Mouse (Mus musculus) neural tube, embryonic 10.5 days (tissue): ENCODE measurements around the gene Clec16a.
A peak's percentile ranks its signal among the peaks of the same experiment; 100 is the strongest.

ENCODE experiments used
- DNase-seq: peaks from one replicate; pipeline ENCODE4 v3.0.0-alpha.2; 2017; ENCODE audit warnings: low spot score; ENCODE audit errors: extremely low spot score

The Clec16a gene

DNA sequence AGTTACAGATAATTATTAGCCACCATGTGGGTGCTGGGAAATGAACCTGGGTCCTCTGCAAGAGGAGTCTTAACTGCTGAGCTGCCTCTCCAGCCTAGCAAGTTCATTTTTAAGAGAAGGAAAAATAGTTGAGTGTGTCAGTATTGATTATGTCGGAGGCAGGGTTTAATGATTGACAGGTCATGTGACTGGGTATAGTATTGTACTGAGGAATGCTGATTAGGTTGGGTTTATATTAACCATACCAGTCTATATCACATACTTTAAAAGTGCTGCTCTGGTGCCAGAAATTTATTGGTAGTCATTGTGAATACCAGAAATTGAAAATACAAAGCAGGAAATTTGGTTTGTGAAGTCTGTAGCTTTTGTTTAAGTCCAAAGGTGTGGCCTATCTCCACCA lies 130.5 kb downstream of the Clec16a start:
- no peak for DNase-seq

DNA sequence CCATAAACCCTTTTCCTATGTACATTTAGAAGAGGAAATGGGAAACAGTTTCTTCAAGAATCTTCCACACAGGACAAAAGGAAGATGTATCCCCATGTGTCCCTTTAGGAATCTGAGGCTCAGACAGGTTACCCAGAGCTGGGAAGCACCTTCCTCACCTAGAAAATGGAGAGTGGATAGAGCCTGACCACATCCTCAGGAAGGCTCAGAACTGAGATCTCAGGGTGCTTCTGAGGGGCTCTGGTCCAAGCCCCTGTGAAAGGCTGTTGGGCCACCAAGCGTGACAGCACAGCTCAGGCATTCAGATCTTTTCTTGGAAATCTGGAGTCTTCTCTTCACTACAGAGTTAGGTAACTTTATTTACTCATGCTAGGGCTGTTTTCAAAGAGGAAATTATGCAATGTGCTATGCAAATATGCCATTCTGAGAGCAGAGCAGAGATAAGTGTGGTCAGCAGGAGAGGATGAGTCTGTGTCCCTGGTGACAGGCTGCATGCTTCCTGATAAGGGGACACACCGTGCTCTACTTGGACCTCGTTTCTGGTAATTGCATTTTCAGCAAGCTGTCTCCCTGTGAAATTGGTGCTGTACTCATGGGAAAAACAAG lies 131.4 kb downstream of the Clec16a start:
- DNase-seq = no peak

DNA sequence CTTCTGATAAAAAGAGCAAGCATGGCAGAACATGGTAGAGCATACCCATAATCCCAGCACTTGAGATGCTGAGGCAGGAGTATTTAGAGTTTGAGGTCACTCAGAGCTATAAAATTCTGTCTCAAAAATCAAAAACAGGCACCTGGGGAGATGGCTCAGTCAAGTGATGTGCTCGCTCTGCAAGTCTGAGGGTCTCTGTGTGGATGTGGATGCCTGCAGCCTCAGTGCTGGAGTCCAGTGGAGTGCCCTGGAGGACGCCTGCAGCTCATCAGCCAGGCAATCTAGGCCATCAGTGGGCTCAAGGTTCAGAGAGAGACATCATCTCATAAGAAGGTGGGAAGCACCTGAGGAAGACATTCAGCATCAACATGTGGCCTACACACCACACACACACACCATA lies 137.4 kb downstream of the Clec16a start:
- DNase-seq = no peak

DNA sequence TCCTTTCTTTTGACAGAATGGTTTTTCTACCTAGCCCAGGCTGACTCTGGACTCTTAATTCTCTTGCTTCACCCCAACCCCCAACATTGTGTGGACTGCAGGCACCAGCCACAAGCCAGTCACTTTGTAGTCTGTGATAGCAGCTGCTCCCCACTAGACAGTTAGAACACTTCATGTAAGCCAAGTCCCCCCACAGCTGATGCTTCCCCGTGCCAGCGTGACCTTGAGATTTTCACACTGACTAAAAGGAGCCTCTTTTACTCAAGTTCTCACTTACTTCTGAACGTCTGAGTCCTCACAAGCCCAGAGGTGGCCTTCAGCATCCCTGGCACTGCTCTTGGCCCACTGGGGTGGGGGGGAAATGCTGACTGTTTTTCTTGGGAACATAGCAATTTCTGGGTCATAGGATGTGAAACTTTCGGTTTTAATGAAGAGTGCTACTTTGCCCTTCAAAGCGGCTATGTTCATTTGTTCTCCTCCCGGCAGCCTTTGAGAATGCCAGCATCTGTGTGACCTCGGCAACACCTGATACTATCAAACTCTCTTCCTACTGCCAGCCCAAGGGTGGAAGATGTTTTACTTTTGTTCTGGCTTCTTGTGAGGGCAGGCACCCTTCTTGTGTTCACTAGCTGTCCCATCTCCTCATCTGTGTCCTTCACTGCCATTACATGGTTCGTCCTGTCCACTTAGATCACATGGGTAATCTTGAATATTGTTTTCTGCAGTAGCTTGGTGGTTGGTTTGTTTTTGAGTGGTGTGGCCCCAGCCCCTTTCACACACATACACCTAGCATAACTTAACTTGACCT lies 138.3 kb downstream of the Clec16a start:
- no peak for DNase-seq

DNA sequence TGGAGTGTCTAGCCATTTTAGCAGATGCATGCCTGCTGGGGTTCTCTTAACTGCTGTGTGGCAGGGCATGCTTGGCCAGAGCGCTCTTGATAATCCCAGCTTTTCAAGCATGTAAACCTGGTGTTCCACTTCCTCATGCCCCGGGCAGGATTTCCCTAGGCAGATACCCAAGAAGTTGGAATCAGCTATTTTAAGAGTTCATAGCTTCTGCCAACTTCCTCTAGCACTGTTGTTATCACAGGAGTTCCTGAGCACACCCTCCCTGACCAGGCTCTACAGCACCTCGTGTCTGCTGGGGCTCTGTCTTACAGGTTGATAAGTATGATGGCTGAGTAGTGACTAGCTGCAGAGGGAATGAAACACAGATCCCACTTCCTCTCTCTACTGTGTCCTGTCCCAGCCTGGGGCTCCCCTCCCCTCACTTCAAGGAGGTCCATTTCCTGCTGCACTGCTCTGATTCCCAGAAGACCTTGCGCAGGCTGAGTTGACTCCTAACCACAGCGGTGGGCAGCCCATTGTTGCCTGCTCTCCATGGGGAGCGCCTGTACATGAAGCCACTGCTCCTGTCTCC lies 144.7 kb downstream of the Clec16a start:
- no peak for DNase-seq

DNA sequence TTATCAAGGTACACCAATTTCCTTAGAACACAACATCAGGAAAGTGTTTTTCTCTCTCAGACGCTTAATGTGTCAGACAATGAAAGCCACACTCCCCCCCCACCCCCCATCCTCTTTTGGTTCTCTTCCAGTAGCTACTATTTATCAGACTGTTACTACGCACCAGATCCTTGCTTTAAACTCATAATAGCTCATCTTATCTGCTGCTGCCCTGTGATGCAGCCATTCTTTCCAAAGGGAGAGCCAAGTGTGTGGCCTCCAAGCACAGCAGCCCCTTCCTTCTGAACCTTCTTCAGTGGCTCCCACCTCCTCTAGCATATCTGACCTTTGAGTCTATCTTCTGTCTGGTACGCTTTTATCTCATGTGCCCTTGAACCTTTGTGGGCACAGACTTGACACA lies 145.3 kb downstream of the Clec16a start:
- DNase-seq = no peak

DNA sequence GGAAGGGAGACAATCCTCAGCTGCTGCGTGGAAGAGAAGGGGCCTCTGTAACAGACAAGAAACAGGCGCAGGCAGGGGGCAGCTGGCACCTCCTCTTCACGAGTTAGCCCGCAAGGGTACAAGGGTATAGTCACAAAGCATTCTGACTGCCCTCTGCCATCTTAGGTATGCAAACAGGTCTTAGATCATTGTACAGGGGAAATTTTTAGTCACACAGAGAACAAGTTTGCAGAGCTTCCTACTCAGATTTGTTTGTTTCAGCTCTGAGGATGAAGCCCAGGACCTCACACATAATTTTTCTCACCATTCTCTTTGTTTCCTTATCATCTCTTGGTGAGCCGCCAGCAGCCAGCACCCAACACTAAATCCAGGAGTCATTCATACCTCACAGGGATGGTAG lies 146.6 kb downstream of the Clec16a start:
- DNase-seq = no peak

DNA sequence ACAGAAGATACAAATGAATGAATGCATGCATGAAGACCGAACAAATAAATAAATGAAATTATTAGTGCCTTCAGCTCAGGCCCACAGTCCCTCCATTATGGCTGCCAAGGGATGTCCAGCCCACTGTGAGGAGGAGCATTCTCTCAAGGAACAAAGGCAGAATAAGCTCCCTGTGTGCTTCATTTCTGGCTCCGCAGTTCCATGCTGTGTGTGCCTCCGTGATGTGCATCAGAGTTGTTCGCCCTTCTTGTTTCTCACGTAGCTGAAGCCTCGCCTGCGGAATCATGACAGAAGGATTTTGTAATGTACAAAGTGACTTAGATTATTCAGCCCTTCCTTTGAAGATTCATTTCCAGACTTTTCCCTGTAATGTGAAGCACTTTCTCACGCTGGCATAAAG lies 147.7 kb downstream of the Clec16a start:
- DNase-seq = no peak

DNA sequence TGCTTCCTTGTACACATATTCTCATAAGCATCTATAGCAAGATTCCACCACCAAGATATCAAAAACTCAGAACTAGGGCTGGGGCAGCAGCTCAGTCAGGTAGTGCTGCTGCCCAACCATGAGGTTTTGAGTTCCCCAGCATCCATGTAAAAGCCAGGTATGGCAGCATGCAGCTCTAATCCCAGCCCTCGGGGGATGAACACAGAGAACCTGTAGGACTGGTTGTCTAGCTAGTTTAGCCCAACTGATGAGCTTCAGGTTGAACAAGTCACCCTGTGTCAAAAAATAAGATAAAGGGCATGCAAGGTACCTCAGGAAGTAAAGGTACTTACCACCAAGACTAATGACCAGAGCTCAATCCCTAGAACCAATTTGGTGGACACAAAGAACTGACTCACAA lies 148.3 kb downstream of the Clec16a start:
- DNase-seq = no peak

DNA sequence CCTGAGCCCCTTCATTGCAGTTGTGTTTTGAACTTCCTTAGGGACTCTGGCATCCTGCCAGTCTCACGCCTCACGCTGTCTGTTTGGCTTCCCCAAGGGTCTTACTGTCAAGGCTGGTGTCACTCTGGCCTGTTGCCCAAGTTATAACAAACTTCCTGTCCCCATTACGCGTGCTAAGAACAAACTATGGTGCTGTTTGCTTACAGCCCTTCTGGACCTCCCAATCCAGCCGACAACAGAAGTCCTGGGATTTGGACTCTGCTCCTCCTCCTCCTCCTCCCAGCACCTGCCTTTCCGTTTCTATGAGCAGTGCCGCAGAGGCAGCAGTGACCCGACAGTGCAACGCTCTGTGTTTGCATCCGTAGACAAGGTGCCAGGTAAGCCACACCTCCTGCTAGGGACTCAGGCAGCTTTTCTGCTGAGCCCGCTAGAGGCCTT lies 149.3 kb downstream of the Clec16a start:
- no peak for DNase-seq

DNA sequence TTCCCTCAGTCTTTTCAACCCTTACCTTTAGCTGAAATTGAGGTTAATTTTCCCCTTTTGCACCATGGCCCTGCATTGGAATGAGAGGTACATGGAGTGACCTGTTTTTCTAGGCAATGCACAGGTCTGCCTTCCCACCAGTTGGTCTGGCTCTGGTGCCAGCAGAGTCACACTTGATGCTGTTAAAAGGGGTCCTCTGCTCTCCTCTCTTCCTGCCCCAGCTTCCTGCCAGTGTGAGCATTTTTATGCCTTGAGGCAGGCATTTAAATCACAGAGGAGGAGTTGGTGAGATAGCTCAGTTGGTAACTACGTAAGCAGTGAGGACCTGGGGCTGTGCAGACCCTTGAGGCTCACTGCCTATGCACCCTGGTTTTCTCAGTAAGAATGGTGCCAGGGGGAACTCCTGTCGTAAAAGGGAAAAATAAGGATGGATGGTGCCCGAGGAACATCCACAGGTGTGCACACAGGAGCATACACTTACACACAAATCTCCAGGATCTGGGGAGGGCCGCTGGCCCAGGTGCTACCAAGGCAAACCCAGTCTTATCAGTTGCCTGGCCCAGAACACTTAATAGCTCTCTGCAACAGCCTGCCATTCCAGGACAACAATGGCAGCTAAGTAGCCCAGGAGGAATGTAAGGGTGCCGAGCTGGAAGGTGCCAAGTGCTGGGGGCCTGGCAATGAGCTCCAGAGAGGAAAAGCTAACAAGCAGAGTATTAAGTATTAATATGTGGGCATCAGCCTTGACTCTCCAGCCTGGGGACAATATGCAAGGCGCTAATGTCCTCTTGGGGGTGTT lies 152.9 kb downstream of the Clec16a start:
- no peak for DNase-seq

DNA sequence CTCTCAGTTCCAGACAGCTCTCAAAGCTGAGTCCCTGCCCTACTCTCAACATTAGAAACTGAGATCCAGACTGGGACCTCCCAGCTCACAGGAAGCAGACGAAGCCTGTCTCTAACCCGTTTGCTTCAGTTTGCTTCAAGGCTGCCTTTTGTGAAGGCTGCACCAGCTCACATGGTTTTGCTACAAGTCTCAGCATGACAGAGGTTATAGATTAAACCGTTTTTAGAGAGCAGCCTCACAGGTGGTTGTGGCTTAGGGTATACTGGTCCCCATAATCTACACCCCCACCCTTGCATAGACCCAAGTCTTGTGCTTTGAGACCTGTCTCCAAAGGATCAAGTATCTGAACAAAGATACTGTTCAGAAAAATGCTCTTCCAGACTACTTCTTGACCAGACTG lies 154.2 kb downstream of the Clec16a start:
- no peak for DNase-seq

DNA sequence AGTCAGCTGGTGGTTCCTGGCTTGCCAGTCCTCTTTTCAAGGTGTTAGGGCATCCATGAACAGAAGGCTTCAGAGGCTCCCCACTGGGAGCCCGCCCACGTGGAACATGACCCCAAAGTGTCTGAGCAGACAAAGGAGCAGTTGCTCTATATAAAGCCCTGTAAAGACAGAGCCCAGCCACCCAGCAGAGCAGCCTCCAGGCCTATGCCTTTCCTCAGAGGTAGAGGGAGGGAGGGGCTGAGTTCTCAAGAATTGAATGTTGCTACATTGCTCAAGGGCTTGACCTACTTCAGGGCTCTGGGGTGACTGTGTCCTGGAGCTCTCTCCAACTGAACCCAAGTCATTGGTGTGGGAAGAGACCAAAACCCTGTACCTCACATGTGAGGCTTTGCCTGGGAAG lies 155.0 kb downstream of the Clec16a start:
- DNase-seq = no peak

DNA sequence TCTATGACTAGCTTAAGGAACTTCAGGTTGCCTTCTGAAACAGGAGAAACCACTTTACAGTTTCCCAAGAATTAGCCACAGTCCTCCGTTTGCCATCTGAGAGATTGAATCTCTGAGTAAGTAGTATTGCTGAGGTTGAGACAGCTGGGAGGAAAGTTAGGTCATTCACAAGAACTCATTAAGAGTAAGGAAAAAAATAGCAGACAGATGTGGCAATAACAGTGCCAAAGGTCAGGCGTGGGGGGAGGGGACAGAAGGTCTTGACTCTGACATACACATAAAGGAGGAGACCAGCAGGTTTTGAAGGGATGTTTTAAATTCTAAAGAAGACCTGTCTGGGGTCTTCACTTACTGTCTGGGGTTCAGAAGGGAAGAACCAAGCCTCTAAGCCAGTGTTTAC lies 157.3 kb downstream of the Clec16a start:
- no peak for DNase-seq

DNA sequence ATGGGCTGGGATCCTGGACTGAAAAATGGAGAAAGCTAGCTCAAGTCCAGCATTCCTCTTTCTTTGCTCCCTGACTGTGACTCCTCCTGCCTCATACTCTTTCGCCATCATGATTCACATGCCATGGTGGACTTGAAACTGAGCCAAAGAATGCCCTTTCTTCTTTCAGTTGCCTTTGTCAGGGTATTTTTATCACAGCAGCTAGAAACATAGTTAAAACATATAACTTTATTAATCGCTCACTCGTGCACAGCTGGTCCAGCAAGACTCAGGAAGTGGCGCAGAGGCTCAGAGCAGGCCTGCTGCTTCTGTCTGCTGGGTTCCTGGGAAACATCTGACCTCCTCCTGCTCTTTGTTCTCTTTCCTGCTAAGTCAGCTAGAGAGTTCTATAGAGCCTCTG lies 158.8 kb downstream of the Clec16a start:
- DNase-seq = no peak

DNA sequence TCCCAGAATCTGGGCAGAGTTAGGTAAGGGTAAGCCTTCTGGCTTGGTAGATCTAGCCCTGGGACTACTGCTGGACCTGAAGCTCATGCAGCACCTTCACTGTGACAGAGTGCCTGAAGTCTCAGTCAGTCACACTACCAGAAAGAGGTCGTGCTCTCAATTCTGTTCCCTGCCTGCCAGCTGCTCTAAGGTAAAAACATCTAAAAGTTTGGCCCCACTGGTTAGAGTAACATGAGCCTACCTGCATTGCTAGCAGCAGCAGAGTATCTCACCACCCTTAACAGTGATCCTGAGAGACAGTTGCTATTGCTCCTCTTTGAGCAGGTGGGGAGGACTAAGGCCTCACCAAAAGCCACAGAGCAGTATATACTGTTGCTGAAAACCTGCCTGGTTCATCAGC lies 160.3 kb downstream of the Clec16a start:
- no peak for DNase-seq

DNA sequence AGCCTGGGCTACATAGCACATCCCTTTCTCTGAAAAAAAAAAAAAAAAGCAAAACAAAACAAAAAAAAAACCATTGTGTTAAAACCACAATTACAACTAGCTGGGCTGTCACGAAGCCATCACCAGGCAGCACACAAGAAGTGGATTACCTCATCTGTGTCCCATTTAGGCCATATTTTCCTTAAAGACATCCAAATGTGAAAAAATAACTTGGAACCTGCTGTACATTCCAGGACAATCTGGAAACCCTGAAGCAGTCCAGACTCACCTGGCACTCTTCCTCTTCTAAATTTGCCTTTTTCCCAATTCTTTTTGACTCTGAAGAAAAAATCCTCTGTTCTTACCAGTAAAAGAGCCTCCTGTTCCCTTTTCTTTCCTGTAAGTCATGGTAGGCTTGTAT lies 166.4 kb downstream of the Clec16a start:
- DNase-seq = no peak

DNA sequence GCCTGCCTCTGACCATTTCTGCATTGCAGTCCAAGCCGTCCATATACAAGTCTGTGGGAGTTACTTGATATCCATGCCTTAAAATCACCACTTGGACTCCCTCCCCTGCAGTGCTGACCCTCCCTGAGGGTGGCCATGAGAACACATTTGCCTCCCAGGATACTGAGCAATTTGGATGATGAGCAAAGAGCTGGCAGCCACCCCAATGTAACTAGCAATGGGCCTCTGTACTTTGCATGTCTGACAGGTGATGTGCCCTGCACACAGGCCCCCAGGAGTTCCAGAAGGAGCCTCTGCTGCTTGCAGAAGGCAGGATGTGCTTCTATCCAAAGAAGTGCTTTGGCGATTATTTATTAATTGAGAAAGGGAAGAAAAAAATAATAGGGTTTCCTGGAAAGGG lies 167.9 kb downstream of the Clec16a start:
- DNase-seq = no peak

DNA sequence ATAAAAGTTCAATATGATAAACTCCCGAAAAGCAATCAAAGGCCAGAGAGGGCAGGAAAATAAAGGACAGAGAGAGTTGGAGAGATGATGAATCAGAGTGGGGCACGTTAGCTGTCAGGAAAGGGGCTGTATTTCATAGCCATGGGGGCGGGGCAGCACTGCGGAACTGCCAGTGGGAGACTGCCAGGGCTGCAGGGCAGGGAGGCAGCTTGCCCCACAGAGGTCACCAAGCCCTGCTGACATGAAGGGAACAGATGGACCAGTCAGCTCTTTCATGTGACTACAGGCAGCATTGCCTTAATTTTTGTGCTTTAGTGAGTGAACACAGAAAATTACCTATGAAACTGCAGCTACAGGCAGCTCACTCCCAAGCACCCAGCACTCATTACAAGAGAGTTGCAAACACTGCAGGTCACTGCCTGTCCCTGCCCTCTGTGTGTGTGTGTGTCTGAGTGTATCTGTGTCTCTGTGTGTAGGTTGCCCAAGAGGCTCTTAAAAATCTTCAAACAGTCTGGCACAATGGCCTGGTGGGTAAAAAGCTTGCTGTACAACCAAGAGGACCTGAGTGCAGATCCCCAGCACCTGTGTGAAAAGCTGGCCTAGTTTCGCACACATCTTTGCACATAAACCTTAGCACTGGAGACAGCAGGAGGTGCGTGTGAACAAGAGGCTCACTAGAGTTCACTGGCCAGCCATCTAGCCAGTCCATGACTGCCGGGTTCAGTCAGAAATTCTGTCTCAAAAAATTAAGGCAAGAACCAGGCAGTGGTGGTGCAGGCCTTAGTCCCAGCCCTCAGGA lies 168.5 kb downstream of the Clec16a start:
- DNase-seq = peak; percentile 49

DNA sequence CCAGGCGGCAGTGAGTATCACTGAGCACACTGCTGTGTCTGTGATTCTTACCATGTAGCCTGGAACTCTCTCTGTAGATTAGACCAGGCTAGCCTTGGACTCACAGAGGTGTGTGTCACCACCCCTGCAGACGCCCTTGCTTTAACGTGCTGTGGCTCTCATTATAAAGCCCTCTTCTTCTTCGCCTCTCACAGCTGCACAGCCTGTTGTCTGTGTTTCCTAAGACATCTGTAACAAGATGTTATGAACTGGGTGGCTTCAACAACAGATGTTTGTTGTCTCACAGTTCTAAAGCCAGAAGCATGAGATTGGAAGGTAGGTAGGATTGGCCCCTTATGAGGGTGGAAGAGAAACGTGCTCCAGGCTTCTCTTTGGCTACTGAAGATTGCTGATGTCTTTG lies 170.1 kb downstream of the Clec16a start:
- DNase-seq = no peak

DNA sequence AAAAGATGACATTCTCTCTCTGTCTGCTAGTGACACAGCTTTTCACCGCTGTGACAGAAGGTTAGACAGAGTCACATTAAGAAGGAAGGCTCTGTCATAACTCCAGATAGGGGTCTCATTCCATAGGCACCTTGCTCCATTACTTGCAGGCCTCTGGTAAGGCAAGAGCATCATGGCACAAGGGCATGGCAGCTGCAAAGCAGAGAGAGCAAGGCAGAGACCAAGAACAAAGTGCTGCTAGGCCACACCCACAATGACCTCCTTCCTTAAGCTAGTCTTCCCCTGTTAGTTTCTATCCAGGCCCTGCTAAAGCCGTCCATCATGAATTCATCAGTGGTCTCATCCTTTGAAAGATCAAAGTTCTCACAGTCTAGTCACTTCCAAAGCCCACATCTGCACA lies 170.5 kb downstream of the Clec16a start:
- no peak for DNase-seq
